Mouse (Mus musculus) liver, adult (tissue): ENCODE measurements around the gene Eif3c.

Source experiments
- GATA4 ChIP-seq: IDR thresholded peaks from 2 replicates; pipeline ENCODE4 v1.6.1; 2014; ENCODE audit warnings: mild to moderate bottlenecking, low read length; ENCODE audit not compliant: insufficient replicate concordance

Gene Eif3c

GRCm38 (mm10) chr7:126583251-126583709 is 17.1 kb upstream of the Eif3c start:
- TF ChIP-seq GATA4, result no peak

GRCm38 (mm10) chr7:126582759-126583158 is 16.5 kb upstream of the Eif3c start:
- no peak for TF ChIP-seq GATA4

- no peak for TF ChIP-seq GATA4
Measured at GRCm38 (mm10) chr7:126581661-126582060, 15.4 kb upstream of the Eif3c start.

GRCm38 (mm10) chr7:126579172-126579571 is 13.0 kb upstream of the Eif3c start:
- TF ChIP-seq GATA4, result no peak

- TF ChIP-seq GATA4, result no peak
Measured at GRCm38 (mm10) chr7:126576946-126577345, 10.7 kb upstream of the Eif3c start.

- TF ChIP-seq GATA4, result no peak
Measured at GRCm38 (mm10) chr7:126565693-126566092, 518 bp downstream of the Eif3c start.

- no peak for TF ChIP-seq GATA4
Measured at GRCm38 (mm10) chr7:126556635-126557034, 9.6 kb downstream of the Eif3c start.

GRCm38 (mm10) chr7:126554796-126555195 is 11.4 kb downstream of the Eif3c start:
- TF ChIP-seq GATA4, result no peak

GRCm38 (mm10) chr7:126545631-126546030 is 20.6 kb downstream of the Eif3c start:
- no peak for TF ChIP-seq GATA4

GRCm38 (mm10) chr7:126541661-126542060 is 24.6 kb downstream of the Eif3c start:
- no peak for TF ChIP-seq GATA4

GRCm38 (mm10) chr7:126537820-126538585 is 28.2 kb downstream of the Eif3c start:
- no peak for TF ChIP-seq GATA4

- no peak for TF ChIP-seq GATA4
Measured at GRCm38 (mm10) chr7:126536466-126536865, 29.7 kb downstream of the Eif3c start.

- no peak for TF ChIP-seq GATA4
Measured at GRCm38 (mm10) chr7:126535766-126536165, 30.4 kb downstream of the Eif3c start.

GRCm38 (mm10) chr7:126533434-126533833 is 32.8 kb downstream of the Eif3c start:
- TF ChIP-seq GATA4, result no peak

- no peak for TF ChIP-seq GATA4
Measured at GRCm38 (mm10) chr7:126528166-126528577, 38.0 kb downstream of the Eif3c start.

- no peak for TF ChIP-seq GATA4
Measured at GRCm38 (mm10) chr7:126523316-126523715, 42.9 kb downstream of the Eif3c start.

- no peak for TF ChIP-seq GATA4
Measured at GRCm38 (mm10) chr7:126519513-126519912, 46.7 kb downstream of the Eif3c start.

GRCm38 (mm10) chr7:126518261-126518941 is 47.8 kb downstream of the Eif3c start:
- TF ChIP-seq GATA4, result no peak
